Mouse (Mus musculus) thymus, postnatal 36 days (tissue): ENCODE results near the gene Olfr1212.

Experiments used
- DNase-seq, 2 experiments: peaks; one replicate each; pipeline ENCODE4 v3.0.0; 2022; ENCODE audit warnings: mixed read lengths in 2 of 2

Olfr1212 gene

GRCm38 (mm10) chr2:88953669-88954068 lies at the start of gene Olfr1212:
TSS of gene Olfr1212 (plus strand) at chr2:88953969.
- no peak for DNase-seq

DNA sequence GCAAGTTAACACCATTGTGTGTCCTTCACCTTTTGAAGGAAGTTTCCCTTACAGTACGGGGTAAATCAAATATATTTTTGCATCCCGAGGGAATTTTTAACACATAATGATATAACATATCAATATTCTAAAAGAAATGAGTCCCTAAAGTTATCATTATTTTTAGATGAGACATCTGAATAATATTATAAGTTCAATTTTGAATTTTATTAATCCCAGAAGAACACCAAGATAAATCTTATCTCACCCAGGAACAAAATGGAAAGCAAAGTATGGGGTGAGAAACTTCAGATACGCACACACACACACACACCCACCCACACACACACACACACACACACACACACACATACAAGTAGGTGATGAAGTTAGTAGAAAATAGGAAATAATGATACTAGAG lies 38.7 kb upstream of the Olfr1212 start, which contains the start of gene Olfr1209:
Gene Olfr1209, minus strand, starts transcription at position 101 of the 400 bp plus-strand sequence.
- no peak for DNase-seq

GRCm38 (mm10) chr2:88938011-88938410 lies 15.8 kb upstream of the Olfr1212 start, which contains the start of gene Olfr1211:
TSS of gene Olfr1211 (minus strand) at chr2:88938111.
- no peak for DNase-seq

DNA sequence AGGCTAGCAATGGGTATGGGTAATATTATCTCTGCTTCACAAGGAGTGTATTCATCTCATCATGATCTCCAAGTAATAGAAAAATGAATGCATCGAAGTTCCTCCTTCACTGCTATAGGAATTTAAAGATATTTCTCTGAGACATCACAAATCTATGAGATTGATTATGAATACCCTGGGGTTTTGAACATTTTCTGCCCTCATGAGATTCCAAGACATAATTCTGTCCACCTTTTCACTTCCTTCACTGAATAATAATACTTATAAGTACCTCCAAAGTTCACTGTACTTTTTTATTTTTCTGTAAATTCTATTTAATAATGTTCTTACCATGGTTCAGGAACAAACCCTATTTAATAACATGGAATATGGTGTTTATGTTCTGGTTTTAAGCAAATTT lies 26.4 kb downstream of the Olfr1212 start, which contains the start of gene Gm13762:
Gene Gm13762, minus strand, starts transcription at position 101 of the 400 bp plus-strand sequence.
- no peak for DNase-seq

DNA sequence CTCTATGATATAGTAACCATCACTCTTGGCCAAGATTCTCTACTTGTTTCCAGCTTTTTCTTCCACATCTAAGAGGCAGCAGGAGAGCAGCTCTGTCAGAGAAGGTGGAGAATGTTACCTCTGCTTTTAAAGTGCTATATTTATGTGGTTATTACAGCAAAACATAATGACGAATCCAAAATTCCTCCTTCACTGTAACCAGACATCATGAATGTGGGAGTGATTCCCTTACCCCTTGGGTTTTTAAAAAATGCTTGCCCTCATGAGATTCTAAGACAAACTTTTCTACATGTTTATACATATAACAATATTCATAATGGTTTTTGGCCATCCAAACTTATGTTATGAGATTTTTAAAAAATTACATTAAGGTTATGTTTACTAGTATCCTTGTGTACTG lies 38.8 kb downstream of the Olfr1212 start, which contains the start of gene Olfr1214:
Gene Olfr1214, minus strand, starts transcription at position 101 of the 400 bp plus-strand sequence.
- DNase-seq, result no peak

DNA sequence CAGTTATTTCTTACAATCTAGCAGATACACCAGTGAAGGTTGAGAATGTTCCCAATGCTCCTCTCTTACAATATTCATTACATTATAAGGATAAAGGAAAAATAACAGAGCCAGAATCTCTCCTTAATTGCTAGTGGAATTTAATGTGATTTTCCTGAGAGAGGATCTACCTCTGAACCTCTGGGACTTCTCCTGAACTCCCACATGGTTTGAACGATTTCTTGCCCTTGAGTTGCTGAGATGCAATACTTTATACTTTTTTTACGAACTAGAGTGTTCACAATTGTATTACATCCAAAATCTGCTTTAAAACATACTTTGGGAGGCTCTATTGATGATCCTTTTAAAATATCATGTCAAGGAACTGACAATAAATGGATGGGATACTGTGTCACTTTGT lies 53.1 kb downstream of the Olfr1212 start, which contains the start of gene Olfr1215:
Gene Olfr1215, minus strand, starts transcription at position 101 of the 400 bp plus-strand sequence.
- DNase-seq, result no peak
